Mouse (Mus musculus) liver, embryonic 11.5 days (tissue): ENCODE data around the gene Cdh22. TPM values are rescaled to one million over a fixed set of nuclear protein-coding genes. Genes with fewer than 3 reads are reported as not detected.

Experiments
- ATAC-seq: fragments of 200-750 bp; cut with Nextera tagmentation; replicated peaks from 2 replicates; pipeline ENCODE4 v1.8.0; 2017; ENCODE audit warnings: moderate number of reproducible peaks, mild to moderate bottlenecking, moderate TSS enrichment, moderate library complexity; ENCODE audit not compliant: low FRiP score
- DNase-seq: peaks from one replicate; pipeline ENCODE4 v3.0.0-alpha.2; 2017; ENCODE audit warnings: low spot score
- H3K27ac ChIP-seq: fragments of 300-500 bp; sonication (generic); 2 replicates; pipeline ENCODE4 v1.5.1; 2014; ENCODE audit warnings: mild to moderate bottlenecking, low read depth, low read length, control low read depth
- H3K27me3 ChIP-seq: fragments of 300-500 bp; sonication (generic); replicated peaks from 2 replicates; pipeline ENCODE4 v1.6.1; 2014; ENCODE audit warnings: low read length, mixed read lengths; ENCODE audit not compliant: control insufficient read depth, insufficient read depth
- H3K36me3 ChIP-seq: fragments of 300-500 bp; sonication (generic); 2 replicates; pipeline ENCODE4 v1.6.1; 2014; ENCODE audit warnings: mild to moderate bottlenecking, low read length, moderate library complexity, mixed read lengths; ENCODE audit not compliant: control insufficient read depth, insufficient read depth
- H3K4me1 ChIP-seq: fragments of 300-500 bp; sonication (generic); replicated peaks from 2 replicates; pipeline ENCODE4 v1.6.1; 2014; ENCODE audit warnings: low read length, mixed read lengths; ENCODE audit not compliant: control insufficient read depth, insufficient read depth
- H3K4me2 ChIP-seq: fragments of 300-500 bp; sonication (generic); 2 replicates; pipeline ENCODE4 v1.6.1; 2014; ENCODE audit warnings: mild to moderate bottlenecking, control low read depth, moderate library complexity
- H3K4me3 ChIP-seq: fragments of 300-500 bp; sonication (generic); 2 replicates; pipeline ENCODE4 v1.5.1; 2014; ENCODE audit warnings: low read depth, low read length, control low read depth
- H3K9ac ChIP-seq: fragments of 300-500 bp; sonication (generic); 2 replicates; pipeline ENCODE4 v1.6.1; 2014; ENCODE audit warnings: low read depth, low read length, control low read depth
- H3K9me3 ChIP-seq: fragments of 300-500 bp; sonication (generic); 2 replicates; pipeline ENCODE4 v1.6.1; 2016; ENCODE audit warnings: low read length, inconsistent platforms, mixed read lengths; ENCODE audit not compliant: control insufficient read depth
- WGBS: fragments of 180-500 bp; shearing (Covaris S2); extraction: QIAGEN DNeasy Blood & Tissue Kit; methylation state at CpG from one replicate; pipeline ENCODE4 v1.1.7; 2014; 5-methylcytosine and 5-hydroxymethylcytosine counted together
- polyA plus RNA-seq: library from polyadenylated mRNA; unstranded; fragments of >200 nt; fragmentation: Nextera tagmentation; extraction: Ambion mirVana; gene quantifications from 2 replicates; pipeline ENCODE4 v1.2.1, GENCODE M21; 2014

The Cdh22 gene
- 0.11 and 0.17 TPM in 2 replicates for polyA plus RNA-seq

DNA sequence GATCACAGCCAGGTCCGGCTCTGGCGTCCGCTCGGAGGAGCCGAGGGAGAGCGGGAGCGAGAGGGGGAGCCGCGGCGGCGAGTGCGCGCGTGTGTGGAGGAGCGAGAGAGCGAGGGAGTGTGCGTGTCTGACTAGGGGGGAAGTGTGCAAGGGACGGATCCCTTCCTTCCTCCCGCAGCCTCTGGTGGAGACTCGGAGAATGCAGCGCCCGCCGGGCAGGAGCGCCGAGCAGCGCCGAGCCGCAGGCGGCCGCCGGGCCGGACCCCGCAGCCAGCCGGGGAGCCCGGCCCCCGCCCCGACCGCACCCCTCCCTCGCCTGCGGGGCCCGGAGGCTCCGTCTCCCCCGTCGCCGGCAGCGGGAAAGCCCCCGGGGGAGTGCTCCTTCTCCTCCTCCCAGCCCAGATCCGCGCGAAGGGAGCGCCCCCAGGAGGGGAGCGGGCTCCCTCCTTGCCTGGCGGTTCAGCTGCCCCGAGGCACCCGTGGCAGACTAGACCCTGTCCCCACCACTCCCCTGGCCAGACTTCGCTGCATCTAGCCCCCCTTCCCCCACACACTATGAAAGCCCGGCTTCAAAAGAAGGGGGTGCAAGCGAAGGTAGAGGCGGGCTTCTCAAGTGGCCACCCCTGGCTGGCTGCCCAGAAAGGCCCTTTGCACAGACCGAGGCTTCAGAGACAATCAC lies at the start of gene Cdh22:
TSS of gene Cdh22 (minus strand) at position 241 of the 679 bp plus-strand sequence.
- H3K27ac ChIP-seq = no peak within 1 kb of the TSS
- H3K9me3 ChIP-seq = no peaks in the 10 kb centered on the region
- ATAC-seq (0 out of 2 replicates have a peak, but pooled peaks have one; percentile 5), DNase-seq (peak; percentile 54)
- H3K9ac ChIP-seq = no peak within 1 kb of the TSS
- H3K4me2 ChIP-seq = peak within 1 kb of the TSS; percentile 70
- H3K4me3 ChIP-seq = peak within 1 kb of the TSS; percentile 47
- peaks cover 98% of the 10 kb centered on the region for H3K27me3 ChIP-seq
- WGBS = 2% methylated on average over 45 of the region's 60 CpGs
- H3K36me3 ChIP-seq = no peaks in the 10 kb centered on the region
- no peaks in the 10 kb centered on the region for H3K4me1 ChIP-seq

DNA sequence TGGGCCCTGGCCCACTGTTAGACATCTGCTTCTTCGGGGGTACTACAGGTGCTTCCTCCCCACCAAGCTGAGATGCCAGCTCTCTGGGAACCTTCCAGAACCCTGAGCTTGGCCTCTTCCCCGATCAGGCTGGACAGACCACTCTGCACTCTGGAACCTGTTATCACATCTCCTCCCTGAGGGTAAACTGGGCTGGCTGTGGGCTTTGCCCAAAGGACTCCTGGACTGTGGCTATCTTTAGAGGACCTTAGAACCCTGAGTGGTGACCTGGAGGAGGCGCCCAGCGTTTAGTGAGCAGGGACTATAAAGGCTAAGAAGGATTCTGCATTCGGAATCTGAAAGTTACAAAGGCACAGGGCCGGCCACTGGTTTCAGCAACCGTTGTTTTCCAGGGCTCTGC lies 49.7 kb upstream of the Cdh22 start:
- Histone ChIP-seq H3K4me2 (no peak overlapping the region), H3K4me3 (no peak overlapping the region), H3K4me1 (peaks cover 23% of the 10 kb centered on the region), H3K27ac (no peak overlapping the region), H3K36me3 (no peaks in the 10 kb centered on the region; the same call in 1 of the 2 replicates), H3K27me3 (no peaks in the 10 kb centered on the region), H3K9ac (no peak overlapping the region), H3K9me3 (no peaks in the 10 kb centered on the region)
- DNase-seq (no peak), ATAC-seq (no peak)
- WGBS = 87% methylated on average over 7 of the region's 7 CpGs

DNA sequence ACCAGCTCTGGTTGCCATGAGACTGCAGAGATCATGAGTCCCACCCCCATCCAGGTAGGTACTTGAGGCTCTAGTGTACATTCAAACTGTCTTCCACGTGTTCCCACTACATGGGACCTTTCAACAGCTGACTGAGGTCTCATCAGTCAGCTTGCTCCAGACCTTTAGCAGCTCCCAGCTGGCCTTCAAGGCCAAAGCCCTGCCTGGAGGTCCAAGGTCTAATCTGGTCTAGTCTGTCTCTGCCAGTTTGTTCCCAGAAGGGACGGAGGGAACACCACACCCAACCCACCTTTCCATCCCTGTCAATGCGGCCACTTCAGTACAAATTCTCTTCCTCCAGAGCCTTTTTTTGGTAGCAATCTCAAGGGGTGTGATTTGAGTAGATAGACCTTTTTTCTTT lies 49.0 kb upstream of the Cdh22 start:
- H3K27ac ChIP-seq = no peak overlapping the region
- no peaks in the 10 kb centered on the region for H3K9me3 ChIP-seq
- no peaks in the 10 kb centered on the region; the same call in 1 of the 2 replicates for H3K36me3 ChIP-seq
- H3K27me3 ChIP-seq = no peaks in the 10 kb centered on the region
- no peak for ATAC-seq
- peaks cover 23% of the 10 kb centered on the region for H3K4me1 ChIP-seq
- H3K9ac ChIP-seq = no peak overlapping the region
- WGBS = 88% methylated on average over 3 of the region's 3 CpGs
- no peak overlapping the region for H3K4me3 ChIP-seq
- no peak overlapping the region for H3K4me2 ChIP-seq
- no peak for DNase-seq

DNA sequence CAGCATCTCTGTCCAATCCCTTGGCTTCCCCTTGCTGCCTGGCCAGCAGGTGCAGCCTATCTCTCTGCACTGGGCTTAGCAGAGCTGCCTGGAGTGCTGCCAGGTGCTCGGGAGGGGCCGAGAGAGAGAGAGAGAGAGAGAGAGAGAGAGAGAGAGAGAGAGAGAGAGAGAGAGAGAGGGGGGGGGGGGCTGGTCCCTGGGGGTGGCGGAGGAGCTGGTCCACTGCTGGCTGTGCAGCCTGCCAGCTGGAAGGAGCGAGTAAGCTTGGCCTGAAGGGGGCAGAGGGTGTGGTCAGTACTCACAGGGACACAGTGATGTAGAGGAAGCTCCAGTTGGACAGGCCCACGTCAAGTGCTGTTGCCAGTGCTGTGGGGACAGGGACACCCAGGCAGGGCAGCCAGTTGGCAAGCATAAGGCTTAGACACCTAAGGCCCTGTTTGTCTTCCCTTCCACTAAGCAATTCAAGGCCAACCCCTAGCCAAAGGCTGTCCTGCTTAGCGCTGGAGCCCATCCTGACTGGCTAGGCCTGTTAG lies 47.2 kb upstream of the Cdh22 start:
- DNase-seq (no peak), ATAC-seq (no peak)
- Histone ChIP-seq H3K4me1 (peaks cover 17% of the 10 kb centered on the region), H3K27ac (no peak overlapping the region), H3K27me3 (no peaks in the 10 kb centered on the region), H3K4me3 (no peak overlapping the region), H3K9me3 (no peaks in the 10 kb centered on the region), H3K36me3 (no peaks in the 10 kb centered on the region; the same call in 1 of the 2 replicates), H3K4me2 (no peak overlapping the region), H3K9ac (no peak overlapping the region)
- 79% methylated on average over 6 of the region's 6 CpGs for WGBS

DNA sequence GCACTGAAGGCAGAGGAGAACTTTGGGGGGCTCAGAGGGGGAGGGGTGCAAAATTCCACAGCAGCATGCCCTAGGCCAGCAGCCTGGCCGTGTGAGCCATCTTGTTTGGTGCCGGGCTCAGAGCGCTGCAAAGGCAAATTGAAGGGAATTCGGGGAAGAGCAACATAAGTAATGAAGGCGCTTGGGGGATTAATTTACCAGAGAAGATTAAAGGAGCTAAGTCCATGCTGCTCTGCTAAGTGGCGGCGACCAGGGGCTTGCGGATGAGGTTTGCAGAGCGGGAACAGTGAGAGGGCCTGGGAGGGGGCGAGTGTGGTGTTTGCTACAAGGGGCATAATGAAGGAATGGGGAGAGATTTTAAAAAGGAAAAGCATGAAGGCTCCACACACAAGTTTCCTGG lies 44.7 kb upstream of the Cdh22 start:
- H3K27ac ChIP-seq = no peak overlapping the region
- no peaks in the 10 kb centered on the region; the same call in 1 of the 2 replicates for H3K27me3 ChIP-seq
- no peaks in the 10 kb centered on the region; the same call in 1 of the 2 replicates for H3K36me3 ChIP-seq
- no peak overlapping the region for H3K4me2 ChIP-seq
- H3K9ac ChIP-seq = no peak overlapping the region
- ATAC-seq = no peak
- DNase-seq = no peak
- no peak overlapping the region for H3K4me3 ChIP-seq
- H3K9me3 ChIP-seq = no peaks in the 10 kb centered on the region
- WGBS = 80% methylated on average over 10 of the region's 10 CpGs
- H3K4me1 ChIP-seq = no peaks in the 10 kb centered on the region

DNA sequence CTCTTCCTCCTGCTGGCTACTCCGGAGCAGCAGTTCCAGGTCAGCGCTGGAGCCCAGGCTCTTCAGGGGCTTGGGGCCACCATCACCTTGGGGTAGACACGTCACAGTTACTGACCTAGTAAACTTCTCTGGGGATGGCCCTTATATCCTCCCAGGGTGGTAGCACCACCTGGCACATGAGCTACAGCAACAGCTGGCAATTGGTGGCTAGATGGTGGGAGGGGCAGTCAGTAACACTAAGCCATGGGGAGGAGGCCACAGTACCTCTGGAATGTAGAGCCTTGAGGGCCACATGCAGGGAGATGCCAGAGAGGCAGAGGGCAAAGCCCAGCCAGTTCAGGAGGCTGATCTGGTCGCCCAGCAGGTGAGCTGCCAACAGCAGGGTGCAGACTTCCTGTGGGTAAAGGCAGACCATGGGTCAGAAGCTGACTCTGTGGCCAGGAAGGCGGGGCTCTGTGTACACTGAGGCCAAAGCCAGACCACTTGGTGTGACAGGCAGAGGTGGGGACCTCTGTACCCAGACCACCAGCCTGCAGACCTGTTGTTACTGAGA lies 42.6 kb upstream of the Cdh22 start:
- Histone ChIP-seq H3K4me3 (no peak overlapping the region), H3K9ac (no peak overlapping the region), H3K27me3 (no peaks in the 10 kb centered on the region; the same call in 1 of the 2 replicates), H3K27ac (no peak overlapping the region), H3K4me2 (no peak overlapping the region), H3K36me3 (no peaks in the 10 kb centered on the region; the same call in 1 of the 2 replicates), H3K4me1 (no peaks in the 10 kb centered on the region), H3K9me3 (no peaks in the 10 kb centered on the region)
- no peak for ATAC-seq
- 89% methylated on average over 5 of the region's 5 CpGs for WGBS
- DNase-seq = no peak

DNA sequence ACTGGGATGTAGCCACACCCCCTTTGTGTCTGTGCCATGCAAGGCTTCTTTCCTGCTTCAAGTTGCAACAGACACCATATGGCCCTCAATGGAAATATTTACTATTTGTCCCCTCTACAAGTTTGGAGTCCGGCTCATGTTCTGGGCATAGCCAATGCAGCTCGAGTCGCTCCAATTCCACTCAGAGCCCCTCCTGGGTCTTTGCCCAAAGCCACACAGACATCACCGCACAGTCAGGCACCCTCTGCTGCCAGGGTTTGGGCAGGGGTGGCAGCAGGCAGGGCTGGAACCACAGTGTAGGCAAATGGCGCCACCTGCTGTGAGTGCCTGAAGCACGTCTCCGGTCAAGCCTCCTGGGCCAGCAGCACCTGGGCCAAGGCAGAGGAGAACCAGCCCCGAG lies 41.2 kb upstream of the Cdh22 start:
- DNase-seq = no peak
- Histone ChIP-seq H3K9ac (no peak overlapping the region), H3K4me3 (no peak overlapping the region), H3K27me3 (no peaks in the 10 kb centered on the region; the same call in none of the 2 replicates), H3K27ac (no peak overlapping the region), H3K4me1 (no peaks in the 10 kb centered on the region), H3K4me2 (no peak overlapping the region), H3K9me3 (no peaks in the 10 kb centered on the region), H3K36me3 (no peaks in the 10 kb centered on the region; the same call in 1 of the 2 replicates)
- 37% methylated on average over 8 of the region's 8 CpGs for WGBS
- 0 out of 2 replicates have a peak, but pooled peaks have one; percentile 29 for ATAC-seq

DNA sequence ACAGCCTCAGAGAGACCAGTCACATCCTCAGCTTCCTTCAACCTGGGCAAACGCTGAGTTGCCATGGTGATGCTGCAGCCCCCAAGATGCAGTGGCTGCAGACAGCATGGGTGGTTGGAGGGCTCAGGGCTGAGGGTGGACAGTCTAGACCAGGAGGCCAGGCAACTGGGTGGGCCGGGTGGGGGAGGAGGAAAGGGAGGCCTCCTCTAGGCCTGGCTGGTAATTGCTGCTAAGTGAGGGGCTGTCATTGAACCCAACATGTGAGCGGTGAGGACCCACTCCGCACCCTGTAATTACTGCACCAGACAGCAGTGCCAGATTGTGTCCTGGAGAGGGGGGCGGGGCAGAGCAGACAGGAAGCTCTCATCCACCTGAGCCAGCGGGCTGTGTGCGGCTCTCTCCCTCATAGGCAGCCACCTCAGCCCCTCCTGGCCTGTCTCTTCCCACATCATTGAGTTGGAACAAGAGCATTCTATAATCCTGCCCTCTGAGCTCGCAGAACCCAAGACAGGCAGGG lies 40.5 kb upstream of the Cdh22 start:
- Histone ChIP-seq H3K27me3 (no peaks in the 10 kb centered on the region; the same call in none of the 2 replicates), H3K36me3 (no peaks in the 10 kb centered on the region; the same call in 1 of the 2 replicates), H3K9ac (no peak overlapping the region), H3K9me3 (no peaks in the 10 kb centered on the region), H3K27ac (no peak overlapping the region), H3K4me3 (no peak overlapping the region), H3K4me1 (no peaks in the 10 kb centered on the region), H3K4me2 (no peak overlapping the region)
- DNase-seq = no peak
- no peak for ATAC-seq
- 68% methylated on average over 8 of the region's 8 CpGs for WGBS
